Mouse (Mus musculus) kidney, adult 2 months (tissue): ENCODE data around the gene Iqcf1.

ENCODE experiments used
- CTCF ChIP-seq: fragments of 200-500 bp; conservative IDR thresholded peaks from 2 replicates; pipeline ENCODE4 v1.5.1; 2011; ENCODE audit warnings: low read depth, mild to moderate bottlenecking, control low read depth, low read length, moderate library complexity, mixed read lengths; ENCODE audit not compliant: insufficient read depth, insufficient read length
- POLR2A ChIP-seq: fragments of 200-500 bp; IDR thresholded peaks from one replicate; pipeline ENCODE4 v1.6.1; 2011; ENCODE audit warnings: low read depth, low read length, control low read depth

DNA sequence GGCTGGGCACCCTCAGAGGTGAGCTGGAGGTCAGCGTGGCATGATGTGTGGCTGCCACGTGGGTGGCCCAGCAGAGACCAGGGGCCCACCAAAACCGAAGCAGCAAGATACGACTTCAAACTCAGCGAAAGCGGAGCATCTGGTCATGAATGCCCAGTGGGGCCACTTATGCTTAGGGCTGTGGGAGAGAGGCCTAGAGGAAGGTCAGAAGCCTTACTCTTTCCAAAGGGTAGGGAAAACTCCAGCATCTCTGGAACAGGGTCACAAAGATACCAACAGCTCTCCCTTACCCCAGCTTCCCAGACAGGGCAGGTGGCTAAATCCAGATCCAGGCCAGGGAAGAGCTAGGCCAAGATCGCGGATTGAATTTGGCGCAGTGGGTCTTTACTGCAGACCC, 42.6 kb upstream of the Iqcf1 start:
- no peak for TF ChIP-seq CTCF
- TF ChIP-seq POLR2A = no peak
